Mouse (Mus musculus): ENCODE measurements around the gene Ctcfl. TPM values are rescaled to one million over a fixed set of nuclear protein-coding genes. Genes with fewer than 3 reads are reported as not detected.

Ctcfl gene
- 0.22 TPM for polyA plus RNA-seq (2014; fragmentation: Illumina TruSeq; extraction: RNeasy Lipid Tissue Mini Kit (QIAGEN cat#74804); ENCODE audit: low replicate concordance)

GRCm38 (mm10) chr2:173119023-173119944 lies at the start of gene Ctcfl:
Gene Ctcfl, minus strand, starts transcription at chr2:173119525.

GRCm38 (mm10) chr2:173152436-173153151 lies 33.3 kb upstream of the Ctcfl start, which contains the start of gene Pck1:
Gene Pck1, plus strand, starts transcription at chr2:173153048.

Other genes with a start within 250 kb of the Ctcfl start
- gene Bmp7, start 179.2 kb downstream of the Ctcfl start, polyA plus RNA-seq (2014; fragmentation: Illumina TruSeq; extraction: RNeasy Lipid Tissue Mini Kit (QIAGEN cat#74804); ENCODE audit: low replicate concordance): 0.56 TPM
- 0.67 TPM for gene Spo11, start 141.8 kb downstream of the Ctcfl start, polyA plus RNA-seq (2014; fragmentation: Illumina TruSeq; extraction: RNeasy Lipid Tissue Mini Kit (QIAGEN cat#74804); ENCODE audit: low replicate concordance)
- 25.4 TPM for gene Rae1, start 119.4 kb downstream of the Ctcfl start, polyA plus RNA-seq (2014; fragmentation: Illumina TruSeq; extraction: RNeasy Lipid Tissue Mini Kit (QIAGEN cat#74804); ENCODE audit: low replicate concordance)
- 0.19 TPM for gene Rbm38, start 99.0 kb downstream of the Ctcfl start, polyA plus RNA-seq (2014; fragmentation: Illumina TruSeq; extraction: RNeasy Lipid Tissue Mini Kit (QIAGEN cat#74804); ENCODE audit: low replicate concordance)
- 68.7 TPM for gene Pck1, start 33.5 kb upstream of the Ctcfl start, polyA plus RNA-seq (2014; fragmentation: Illumina TruSeq; extraction: RNeasy Lipid Tissue Mini Kit (QIAGEN cat#74804); ENCODE audit: low replicate concordance)
- gene Zbp1, start 99.4 kb upstream of the Ctcfl start, polyA plus RNA-seq (2014; fragmentation: Illumina TruSeq; extraction: RNeasy Lipid Tissue Mini Kit (QIAGEN cat#74804); ENCODE audit: low replicate concordance): 15.4 TPM
- 8.0 TPM for gene Pmepa1, start 157.0 kb upstream of the Ctcfl start, polyA plus RNA-seq (2014; fragmentation: Illumina TruSeq; extraction: RNeasy Lipid Tissue Mini Kit (QIAGEN cat#74804); ENCODE audit: low replicate concordance)